Mouse (Mus musculus) retina, postnatal 7 days (tissue): ENCODE measurements at regions not wholly inside any gene's neighbourhood (a gene's known extent, or its start where the extent isn't known, plus 50 kb on each side); places are given as distances from the start of the nearest gene placed in this dataset.

Experiments
- DNase-seq: peaks from one replicate; pipeline ENCODE4 v3.0.0-alpha.2; 2012; ENCODE audit warnings: low read depth, low spot score

DNA sequence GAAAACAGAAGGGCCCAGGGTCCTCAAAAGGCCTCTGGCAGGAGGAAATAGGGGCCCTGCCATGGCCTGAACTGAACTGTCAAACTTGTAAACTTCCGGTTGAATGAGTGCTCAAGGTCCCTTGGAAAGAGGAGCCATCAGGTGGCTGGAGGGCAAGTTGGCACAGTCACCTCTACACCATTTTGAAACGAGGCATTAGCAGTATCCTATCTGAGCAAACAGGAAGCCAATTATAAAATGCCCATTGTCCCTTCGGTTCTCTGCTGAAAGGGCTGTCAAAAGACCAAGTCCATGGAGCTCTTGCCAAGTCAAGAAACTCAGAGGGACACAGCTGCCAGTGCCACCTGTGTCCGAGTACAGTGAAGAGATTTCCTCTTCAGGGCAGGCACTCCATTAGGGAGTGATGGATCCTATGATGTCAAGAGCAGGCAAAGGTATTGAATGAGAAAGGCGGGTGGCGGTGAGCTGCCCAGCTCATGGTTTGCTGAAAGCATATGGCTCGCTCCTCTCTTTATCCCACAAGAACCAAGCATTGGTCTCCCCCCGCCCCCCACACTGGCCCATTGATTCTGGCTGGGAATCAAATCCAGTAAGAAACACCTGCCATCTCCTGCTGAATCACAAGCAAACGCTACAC is 103.0 kb upstream of the Tut7 start:
- no peak for DNase-seq

GRCm38 (mm10) chr13:59917185-59917584 is 94.2 kb upstream of the Tut7 start:
- DNase-seq, result no peak

DNA sequence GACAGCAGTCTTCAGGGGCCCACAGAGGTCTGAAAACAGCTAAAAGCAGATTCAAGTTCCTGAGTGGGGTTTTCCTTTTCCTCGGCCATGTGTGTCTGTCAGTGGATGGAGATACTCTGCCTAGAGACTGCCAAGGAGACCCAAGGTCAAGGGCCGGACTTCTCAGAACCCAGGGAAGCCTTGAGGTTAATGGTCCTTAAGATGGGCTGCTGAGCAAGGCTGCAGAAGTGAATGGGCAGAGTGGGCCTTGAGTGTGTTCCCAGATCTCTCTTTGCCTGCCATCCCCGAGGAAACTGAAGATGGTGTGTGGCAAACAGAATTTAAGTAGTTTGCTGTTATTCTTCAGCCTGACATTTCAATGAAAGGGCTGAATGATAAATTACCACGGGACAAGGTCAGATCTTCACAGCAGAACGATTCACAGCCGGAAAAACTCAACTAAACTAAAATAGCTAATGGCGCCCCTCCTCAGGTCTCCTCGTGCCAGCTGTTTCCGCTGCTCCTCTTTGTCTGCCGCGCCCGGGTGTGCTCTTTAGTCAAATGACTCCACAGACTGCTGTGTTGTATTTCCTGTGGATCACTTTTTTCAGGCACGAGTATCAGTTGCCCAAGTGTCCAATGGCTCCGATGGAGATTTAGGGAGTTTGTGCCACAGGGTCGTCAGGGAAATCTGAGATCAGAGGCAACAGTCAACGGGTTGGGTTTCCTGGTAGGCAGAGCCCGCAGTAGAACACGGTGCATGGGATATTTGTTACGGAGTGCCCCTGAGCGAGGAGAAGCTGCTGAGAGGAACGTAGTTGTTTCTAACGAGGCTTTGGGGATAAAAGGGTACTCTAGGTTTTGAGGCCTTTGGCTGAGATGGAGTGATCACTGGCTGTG is 93.5 kb upstream of the Tut7 start:
- no peak for DNase-seq

DNA sequence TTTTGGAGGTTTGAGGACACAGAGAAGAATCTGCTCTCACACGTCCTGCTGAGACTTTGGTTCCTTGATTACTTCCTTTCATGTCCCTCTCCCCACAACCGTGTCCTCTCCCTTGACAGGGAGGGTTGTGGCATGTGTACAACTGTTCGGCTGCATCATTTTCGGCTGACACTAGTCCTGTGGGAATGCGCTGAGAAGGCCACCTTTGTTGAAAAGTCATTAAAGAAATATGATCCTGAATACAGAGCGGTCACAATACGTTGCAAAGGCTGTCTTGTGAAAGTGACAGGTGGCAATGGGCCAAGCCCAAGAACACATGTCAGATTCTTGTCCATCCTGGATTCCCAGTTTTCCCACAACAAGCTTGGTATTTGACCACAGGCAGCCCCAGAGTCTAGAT is 92.8 kb upstream of the Tut7 start:
- DNase-seq, result no peak

- no peak for DNase-seq
Measured at GRCm38 (mm10) chr13:59910179-59911071, 87.5 kb upstream of the Tut7 start.

DNA sequence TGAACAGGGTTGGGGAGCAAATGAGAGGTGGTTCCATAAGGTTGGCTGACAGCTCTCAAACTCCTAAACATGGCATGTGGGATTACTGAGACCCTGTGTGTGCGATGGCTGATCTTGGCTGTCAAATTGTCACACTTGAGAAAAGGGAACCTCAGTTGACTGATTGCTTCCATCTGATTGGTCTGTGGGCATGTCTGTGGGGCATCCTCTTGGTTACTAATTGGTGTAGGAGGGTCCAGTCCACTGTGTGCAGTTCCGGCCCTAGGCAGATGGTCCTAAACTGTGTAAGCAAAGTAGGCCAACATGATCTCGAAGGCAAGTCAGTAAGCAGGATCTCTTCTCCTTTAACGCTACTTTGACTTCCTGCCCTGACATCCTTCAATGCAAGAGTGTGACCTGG is 86.5 kb upstream of the Tut7 start:
- no peak for DNase-seq

- no peak for DNase-seq
Measured at GRCm38 (mm10) chr13:59908786-59909185, 85.8 kb upstream of the Tut7 start.

DNA sequence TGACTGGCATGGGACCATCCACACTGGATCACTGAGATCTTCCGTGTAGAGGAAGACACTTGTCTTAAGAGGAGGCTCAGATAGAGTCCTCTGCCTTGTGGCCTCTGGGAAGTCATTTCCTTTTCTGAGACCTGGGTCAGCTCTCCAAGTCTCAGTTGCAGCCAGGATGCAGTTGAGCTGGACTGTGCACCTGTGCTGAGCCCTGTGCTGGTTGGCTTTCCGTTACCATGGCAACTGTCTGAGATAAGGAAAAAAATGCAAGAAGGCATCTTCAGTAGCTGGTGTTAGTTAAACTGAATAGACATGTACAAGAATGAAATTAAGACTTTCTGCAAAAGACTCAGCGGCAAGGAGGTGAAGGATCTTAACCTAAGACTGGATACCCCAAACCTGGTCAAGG is 82.5 kb upstream of the Tut7 start:
- DNase-seq, result no peak

DNA sequence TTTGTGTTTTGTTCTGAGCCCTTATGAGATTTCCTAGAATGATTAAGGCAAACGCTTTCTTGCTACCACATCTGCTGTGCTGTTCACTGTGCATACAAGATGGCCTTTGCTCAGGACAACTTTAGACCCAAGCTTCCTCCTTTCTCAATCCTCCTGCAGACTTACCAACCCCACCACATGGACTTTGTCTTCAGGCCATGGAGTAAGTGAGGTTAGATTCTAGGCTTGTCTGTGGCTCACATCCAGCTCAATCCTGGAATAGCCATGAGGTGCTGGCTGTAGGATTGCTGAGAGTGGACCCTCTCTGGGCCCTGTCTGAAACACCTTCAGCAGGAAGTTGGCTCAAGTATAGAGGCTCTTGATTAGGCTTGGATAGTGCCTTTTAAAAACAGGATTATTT is 81.5 kb upstream of the Tut7 start:
- no peak for DNase-seq

GRCm38 (mm10) chr13:59899521-59899920 is 76.6 kb upstream of the Tut7 start:
- no peak for DNase-seq

GRCm38 (mm10) chr13:59895754-59896153 is 72.8 kb upstream of the Tut7 start:
- DNase-seq, result no peak

GRCm38 (mm10) chr13:59894094-59894493 is 71.1 kb upstream of the Tut7 start:
- DNase-seq, result no peak

GRCm38 (mm10) chr13:59892961-59893360 is 70.0 kb upstream of the Tut7 start:
- DNase-seq, result no peak

- DNase-seq, result no peak
Measured at GRCm38 (mm10) chr13:59892340-59892739, 69.4 kb upstream of the Tut7 start.

- no peak for DNase-seq
Measured at GRCm38 (mm10) chr13:59891737-59892136, 68.8 kb upstream of the Tut7 start.

DNA sequence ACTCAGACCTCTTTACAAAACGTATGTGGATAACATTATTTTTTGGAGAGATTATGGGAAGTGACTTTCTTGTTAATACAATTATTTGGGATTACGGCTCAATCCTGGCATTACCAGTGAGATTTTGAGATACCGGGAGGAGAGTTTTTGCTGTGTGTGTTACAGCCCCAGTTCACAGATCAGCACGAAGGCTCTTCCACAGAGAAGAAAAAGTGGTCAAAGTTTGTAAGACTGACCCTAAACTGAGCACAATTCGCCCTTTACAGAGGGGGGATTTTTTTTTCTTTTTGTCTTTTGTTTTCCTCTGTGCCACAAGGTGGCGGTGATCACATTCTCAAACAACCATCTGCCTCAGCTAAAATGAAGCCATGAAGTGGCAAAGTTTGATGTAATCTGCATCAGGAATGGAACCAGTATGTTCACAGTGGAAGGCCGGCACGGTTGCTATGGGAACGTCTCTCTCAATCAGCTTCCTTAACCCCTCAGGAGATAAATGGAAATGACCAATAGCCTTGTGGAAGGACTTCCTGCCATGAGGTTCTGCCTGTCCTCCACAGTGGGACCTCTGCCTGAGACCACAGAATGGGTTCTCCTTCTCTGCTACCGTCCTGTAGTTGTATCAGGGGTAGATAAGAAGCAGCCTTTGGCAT is 66.6 kb upstream of the Tut7 start:
- peak; percentile 40 for DNase-seq

DNA sequence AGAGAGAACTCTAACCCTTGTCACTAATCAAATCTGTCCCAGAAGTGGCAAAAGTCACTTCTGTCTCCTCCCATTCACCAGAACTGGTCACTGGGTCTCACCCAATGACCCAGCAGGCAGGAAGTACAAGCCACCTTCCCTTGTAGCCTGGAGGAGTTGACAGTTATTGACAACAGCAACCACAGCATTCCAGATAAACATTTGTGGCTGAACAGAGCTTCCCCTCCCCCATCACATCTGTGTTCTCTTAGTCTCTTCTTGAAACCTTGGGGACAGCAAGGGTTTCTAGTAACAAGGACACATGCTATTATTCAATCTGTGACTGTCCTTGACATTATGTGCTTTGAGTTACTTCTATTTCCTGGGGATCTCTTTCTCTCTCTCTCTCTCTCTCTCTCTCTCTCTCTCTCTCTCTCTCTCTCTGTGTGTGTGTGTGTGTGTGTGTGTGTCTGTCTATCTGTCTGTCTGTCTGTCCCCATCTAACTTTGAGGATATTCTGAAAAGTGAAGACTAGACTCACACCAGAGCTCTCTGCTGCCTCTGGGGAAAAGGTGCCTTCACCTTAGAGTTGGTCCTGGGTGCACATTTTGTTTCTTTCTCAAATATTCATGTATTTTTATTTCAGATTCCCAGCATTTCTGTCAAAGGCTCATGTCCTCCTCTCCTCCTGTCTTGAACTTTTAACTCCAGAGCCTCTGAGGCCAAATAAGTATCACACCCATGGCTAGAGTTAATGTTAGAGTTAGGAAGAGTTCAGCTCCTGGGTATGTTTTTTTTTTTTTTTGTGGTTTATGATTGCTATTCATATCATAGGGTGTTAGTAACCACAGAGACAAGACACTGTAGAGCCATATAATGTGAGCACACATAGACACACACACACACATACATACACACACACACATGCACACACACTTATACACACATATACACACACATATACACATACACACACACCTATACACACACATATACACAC is 65.4 kb upstream of the Tut7 start:
- no peak for DNase-seq

- no peak for DNase-seq
Measured at GRCm38 (mm10) chr13:59887306-59887705, 64.4 kb upstream of the Tut7 start.

- DNase-seq, result no peak
Measured at GRCm38 (mm10) chr13:59886572-59886971, 63.6 kb upstream of the Tut7 start.

DNA sequence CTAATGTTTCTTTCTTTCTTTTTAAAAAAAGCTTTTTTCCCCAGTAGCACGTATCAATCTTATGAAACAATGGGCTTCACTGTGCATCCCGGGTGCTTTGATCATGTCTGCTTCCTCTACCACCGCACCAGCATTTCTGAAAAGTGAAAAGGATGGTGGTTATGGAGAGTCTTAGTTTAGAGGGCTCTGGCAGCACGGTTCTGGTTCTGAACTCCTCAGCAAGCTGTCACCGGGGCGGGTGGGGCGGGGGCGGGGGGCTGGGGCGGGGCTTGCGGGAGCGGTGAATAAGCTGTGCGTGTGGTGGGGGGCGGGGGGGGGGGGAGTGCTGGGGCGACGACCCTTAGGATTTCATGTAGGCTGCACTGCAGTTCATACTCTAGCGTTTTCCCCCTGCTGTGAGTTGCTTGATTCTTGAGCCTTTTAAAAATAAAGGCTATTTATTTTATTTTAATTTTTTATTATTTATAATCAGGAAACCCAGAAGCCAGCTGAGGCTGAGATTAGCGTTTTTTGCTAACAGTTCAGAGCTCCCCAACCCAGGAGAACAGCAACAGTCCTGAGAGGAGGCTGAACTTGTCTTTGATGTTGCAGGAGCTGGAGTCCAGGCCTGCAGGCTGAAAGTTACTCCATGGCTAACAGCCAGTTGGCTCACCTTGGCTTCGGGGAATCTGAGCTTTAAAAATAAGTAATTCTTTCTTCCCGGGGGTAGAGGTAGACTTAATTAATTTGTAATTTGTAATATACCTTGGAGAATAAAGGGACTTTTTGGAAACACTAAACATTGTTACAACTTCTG is 59.2 kb upstream of the Tut7 start:
- DNase-seq, result no peak
